ENCODE assay signal across 9 mouse cellular contexts in genomic region chr15:79192450-79192849, GRCm38 (mm10). TPM values are rescaled to one million over a fixed set of nuclear protein-coding genes. Genes with fewer than 3 reads are reported as not detected.
DNase-seq lines count a peak whose midpoint lies in the region; ATAC-seq and TF ChIP-seq lines count a peak whose summit lies in the region.
"Had no signal": no experiment of that assay in that cellular context is flagged by ENCODE, and none has a peak within 500 bp of the region (broad histone marks: within the 10 kb centered on the region; RNA-seq: fewer than 3 reads in every experiment).

No protein-coding gene starts in this region.

- TF ChIP-seq EP300 in heart, postnatal 0 days (IDR thresholded peaks at IDR 0.05; ENCODE audit: low read depth): no peak
- TF ChIP-seq EP300 in liver, postnatal 0 days (IDR thresholded peaks at IDR 0.05; ENCODE audit: low read depth): no peak

- peak overlapping the region; percentile 69 for H3K27ac ChIP-seq in heart, postnatal 0 days (ENCODE audit: low read depth)
- H3K27ac ChIP-seq in heart, embryonic 12.5 days (ENCODE audit: poor library complexity, severe bottlenecking): no peak overlapping the region
- H3K27ac ChIP-seq in forebrain, postnatal 0 days (ENCODE audit: low read depth, low read length): peak overlapping the region; percentile 86
- peak overlapping the region; percentile 86 for H3K27ac ChIP-seq in midbrain, embryonic 15.5 days
- H3K27ac ChIP-seq in liver, postnatal 0 days (ENCODE audit: low read depth): no peak overlapping the region

- no peaks in the 10 kb centered on the region for H3K36me3 ChIP-seq in heart, postnatal 0 days (replicated peaks; ENCODE audit: control insufficient read depth, insufficient read depth, low read length)
- no peaks in the 10 kb centered on the region for H3K36me3 ChIP-seq in heart, embryonic 12.5 days
- H3K36me3 ChIP-seq in forebrain, postnatal 0 days (ENCODE audit: insufficient read depth): no peaks in the 10 kb centered on the region
- no peaks in the 10 kb centered on the region for H3K36me3 ChIP-seq in midbrain, embryonic 15.5 days (replicated peaks)
- no peaks in the 10 kb centered on the region for H3K36me3 ChIP-seq in liver, postnatal 0 days (replicated peaks; ENCODE audit: insufficient read depth, low read length)

- peak overlapping the region; percentile 30; the same call in 1 of the 2 replicates for H3K4me2 ChIP-seq in heart, postnatal 0 days (ENCODE audit: low read depth, low read length)
- no peak overlapping the region for H3K4me2 ChIP-seq in heart, embryonic 12.5 days
- H3K4me2 ChIP-seq in forebrain, postnatal 0 days (ENCODE audit: low read depth): peak overlapping the region; percentile 40
- H3K4me2 ChIP-seq in midbrain, embryonic 15.5 days: peak overlapping the region; percentile 34
- H3K4me2 ChIP-seq in liver, postnatal 0 days (ENCODE audit: low read depth, low read length): no peak overlapping the region

- no peak for TF ChIP-seq CTCF in heart, postnatal 0 days (IDR thresholded peaks at IDR 0.05; ENCODE audit: low read depth)
- TF ChIP-seq CTCF in brain, embryonic 14.5 days (IDR thresholded peaks at IDR 0.05; ENCODE audit: borderline replicate concordance, extremely low read depth, insufficient read depth, insufficient read length): no peak
- TF ChIP-seq CTCF in forebrain, postnatal 0 days (IDR thresholded peaks at IDR 0.05; ENCODE audit: low read depth): 0 out of 2 replicates have a peak, but pooled peaks have one; percentile 12
- no peak for TF ChIP-seq CTCF in liver, postnatal 0 days (IDR thresholded peaks at IDR 0.05; ENCODE audit: low read depth)

- no peak overlapping the region for H3K4me3 ChIP-seq in heart, postnatal 0 days (ENCODE audit: low read depth, low read length)
- no peak overlapping the region for H3K4me3 ChIP-seq in heart, embryonic 12.5 days
- no peak overlapping the region for H3K4me3 ChIP-seq in forebrain, postnatal 0 days (ENCODE audit: low read depth, low read length)
- H3K4me3 ChIP-seq in midbrain, embryonic 15.5 days: no peak overlapping the region
- no peak overlapping the region for H3K4me3 ChIP-seq in liver, postnatal 0 days (ENCODE audit: low read depth, low read length)

- H3K9me3 ChIP-seq in heart, postnatal 0 days (replicated peaks; ENCODE audit: control insufficient read depth, low read length): no peaks in the 10 kb centered on the region
- H3K9me3 ChIP-seq in heart, embryonic 12.5 days (replicated peaks): 0 out of 2 replicates have a peak, but pooled peaks cover 3% of the 10 kb centered on the region
- H3K9me3 ChIP-seq in forebrain, postnatal 0 days (ENCODE audit: low read length): no peaks in the 10 kb centered on the region
- H3K9me3 ChIP-seq in midbrain, embryonic 15.5 days: no peaks in the 10 kb centered on the region
- H3K9me3 ChIP-seq in liver, postnatal 0 days (ENCODE audit: low read length): no peaks in the 10 kb centered on the region

- peaks cover 10% of the 10 kb centered on the region; the same call in 1 of the 2 replicates for H3K4me1 ChIP-seq in heart, postnatal 0 days (ENCODE audit: control insufficient read depth, insufficient read depth)
- H3K4me1 ChIP-seq in heart, embryonic 12.5 days (replicated peaks): peaks cover 39% of the 10 kb centered on the region
- peaks cover 13% of the 10 kb centered on the region for H3K4me1 ChIP-seq in forebrain, postnatal 0 days (ENCODE audit: insufficient read depth)
- H3K4me1 ChIP-seq in midbrain, embryonic 15.5 days: peaks cover 14% of the 10 kb centered on the region
- H3K4me1 ChIP-seq in liver, postnatal 0 days (ENCODE audit: insufficient read depth): peaks cover 13% of the 10 kb centered on the region; the same call in 1 of the 2 replicates

- TF ChIP-seq POLR2A in brain, embryonic 14.5 days (IDR thresholded peaks at IDR 0.05; ENCODE audit: borderline replicate concordance, extremely low read depth, insufficient read depth, insufficient read length, poor library complexity, severe bottlenecking): no peak

- H3K27me3 ChIP-seq in heart, postnatal 0 days (ENCODE audit: control insufficient read depth, insufficient read depth, low read length): no peaks in the 10 kb centered on the region
- H3K27me3 ChIP-seq in heart, embryonic 12.5 days (replicated peaks): no peaks in the 10 kb centered on the region
- H3K27me3 ChIP-seq in forebrain, postnatal 0 days (ENCODE audit: insufficient read depth, low read length): no peaks in the 10 kb centered on the region
- H3K27me3 ChIP-seq in midbrain, embryonic 15.5 days (replicated peaks): no peaks in the 10 kb centered on the region
- H3K27me3 ChIP-seq in liver, postnatal 0 days (ENCODE audit: insufficient read depth, low read length): no peaks in the 10 kb centered on the region

- 84% methylated on average over 6 of the region's 6 CpGs for WGBS in heart, postnatal 0 days
- WGBS in heart, embryonic 12.5 days: 87% methylated on average over 6 of the region's 6 CpGs
- WGBS in forebrain, postnatal 0 days: 56% methylated on average over 6 of the region's 6 CpGs
- WGBS in midbrain, embryonic 15.5 days: 58% methylated on average over 6 of the region's 6 CpGs
- 88% methylated on average over 6 of the region's 6 CpGs for WGBS in liver, postnatal 0 days (ENCODE audit: insufficient replicate concordance)

- DNase-seq in heart, postnatal 0 days (ENCODE audit: low spot score): no peak
- peak; percentile 44 for DNase-seq in brain, embryonic 14.5 days (ENCODE audit: low read depth)
- no peak for DNase-seq in forebrain, postnatal 0 days
- no peak for DNase-seq in liver, postnatal 0 days
- no peak for DNase-seq in adrenal gland, postnatal 36 days
- DNase-seq in c-Kit-positive CD71-positive TER-119-positive erythroid progenitor cells, embryonic 14.5 days (ENCODE audit: low spot score): no peak

- ATAC-seq in heart, postnatal 0 days (ENCODE audit: insufficient read depth, low read depth): no peak
- no peak for ATAC-seq in heart, embryonic 12.5 days (ENCODE audit: insufficient number of reproducible peaks, low FRiP score)
- peak; percentile 13 for ATAC-seq in forebrain, postnatal 0 days
- ATAC-seq in midbrain, embryonic 15.5 days (replicated peaks): peak; percentile 41; the same call in 1 of the 2 replicates
- ATAC-seq in liver, postnatal 0 days: no peak
- ATAC-seq: CD4-positive, CD25-positive, alpha-beta regulatory T cell, adult 4 months had no signal

- H3K9ac ChIP-seq in heart, postnatal 0 days (replicated peaks; ENCODE audit: low read depth, low read length): no peak overlapping the region
- H3K9ac ChIP-seq in heart, embryonic 12.5 days: no peak overlapping the region
- no peak overlapping the region for H3K9ac ChIP-seq in forebrain, postnatal 0 days
- no peak overlapping the region for H3K9ac ChIP-seq in midbrain, embryonic 15.5 days
- no peak overlapping the region for H3K9ac ChIP-seq in liver, postnatal 0 days (replicated peaks)

RNA-seq across cellular contexts. Expression of gene Sox10, which starts 27.4 kb away (rescaled TPM):
- 0.31 and 0.53 TPM in 2 replicates for total RNA-seq in heart, postnatal 0 days (2014; rRNA removed; ENCODE audit: low replicate concordance)
- polyA plus RNA-seq in heart, postnatal 0 days (2015; fragmentation: Nextera tagmentation; extraction: Ambion mirVana): 0.12 and 0.34 TPM in 2 replicates
- polyA plus RNA-seq in heart, embryonic 12.5 days (2016; fragmentation: Nextera tagmentation; extraction: Ambion mirVana): 0.28 and 0.44 TPM in 2 replicates
- 5.6 and 11.3 TPM in 2 replicates for polyA plus RNA-seq in brain, embryonic 14.5 days (2012; rRNA removed)
- total RNA-seq in forebrain, postnatal 0 days (2014; rRNA removed): 7.4 and 8.3 TPM in 2 replicates
- polyA plus RNA-seq in forebrain, postnatal 0 days (2015; fragmentation: Nextera tagmentation; extraction: Ambion mirVana): 4.8 and 6.3 TPM in 2 replicates
- polyA plus RNA-seq in midbrain, embryonic 15.5 days (2015; fragmentation: Nextera tagmentation; extraction: Ambion mirVana): 2.9 TPM in 2 replicates
- 0.07 and 0.08 TPM in 2 replicates for polyA plus RNA-seq in liver, postnatal 0 days (2015; fragmentation: Nextera tagmentation; extraction: Ambion mirVana)
- 1 to 10 TPM; 1.3 to 1.8 TPM for total RNA-seq in adrenal gland, postnatal 36 days (2021)
- polyA plus RNA-seq: CD4-positive, CD25-positive, alpha-beta regulatory T cell, adult 4 months had no signal

RNA-seq across cellular contexts. Expression of gene Pick1, which starts 36.5 kb away (rescaled TPM):
- total RNA-seq in heart, postnatal 0 days (2014; rRNA removed; ENCODE audit: low replicate concordance): 23.8 and 27.2 TPM in 2 replicates
- 26.9 and 29.8 TPM in 2 replicates for polyA plus RNA-seq in heart, postnatal 0 days (2015; fragmentation: Nextera tagmentation; extraction: Ambion mirVana)
- 33.8 and 37.6 TPM in 2 replicates for polyA plus RNA-seq in heart, embryonic 12.5 days (2016; fragmentation: Nextera tagmentation; extraction: Ambion mirVana)
- polyA plus RNA-seq in brain, embryonic 14.5 days (2012; rRNA removed): 102 and 109 TPM in 2 replicates
- total RNA-seq in forebrain, postnatal 0 days (2014; rRNA removed): 76.2 and 84.7 TPM in 2 replicates
- polyA plus RNA-seq in forebrain, postnatal 0 days (2015; fragmentation: Nextera tagmentation; extraction: Ambion mirVana): 60.9 and 72.7 TPM in 2 replicates
- polyA plus RNA-seq in midbrain, embryonic 15.5 days (2015; fragmentation: Nextera tagmentation; extraction: Ambion mirVana): 105 and 108 TPM in 2 replicates
- polyA plus RNA-seq in liver, postnatal 0 days (2015; fragmentation: Nextera tagmentation; extraction: Ambion mirVana): 11.5 and 12.2 TPM in 2 replicates
- total RNA-seq in adrenal gland, postnatal 36 days (2021): 10 to 100 TPM; 17.7 to 18.1 TPM

RNA-seq across cellular contexts. Expression of gene Gm49486, which starts 36.7 kb away (rescaled TPM):
- total RNA-seq in heart, postnatal 0 days (2014; rRNA removed; ENCODE audit: low replicate concordance): 0.12 and 0.80 TPM in 2 replicates
- 0.74 and 1.0 TPM in 2 replicates for polyA plus RNA-seq in heart, postnatal 0 days (2015; fragmentation: Nextera tagmentation; extraction: Ambion mirVana)
- polyA plus RNA-seq in heart, embryonic 12.5 days (2016; fragmentation: Nextera tagmentation; extraction: Ambion mirVana): 0.49 and 1.0 TPM in 2 replicates
- 1.9 and 2.5 TPM in 2 replicates for polyA plus RNA-seq in brain, embryonic 14.5 days (2012; rRNA removed)
- 2.8 and 4.4 TPM in 2 replicates for total RNA-seq in forebrain, postnatal 0 days (2014; rRNA removed)
- 1.1 and 1.2 TPM in 2 replicates for polyA plus RNA-seq in forebrain, postnatal 0 days (2015; fragmentation: Nextera tagmentation; extraction: Ambion mirVana)
- polyA plus RNA-seq in midbrain, embryonic 15.5 days (2015; fragmentation: Nextera tagmentation; extraction: Ambion mirVana): 0.78 and 1.6 TPM in 2 replicates
- polyA plus RNA-seq in liver, postnatal 0 days (2015; fragmentation: Nextera tagmentation; extraction: Ambion mirVana): 0.08 TPM in 2 replicates
- total RNA-seq in adrenal gland, postnatal 36 days (2021): under 1 TPM in 1 of 2 experiments, not detected in 1; 0.13 TPM

RNA-seq across cellular contexts. Expression of gene 1700088E04Rik, which starts 51.4 kb away (rescaled TPM):
- total RNA-seq in heart, postnatal 0 days (2014; rRNA removed; ENCODE audit: low replicate concordance): 2.2 TPM in 1 of 2 replicates, not detected in the other
- 8.8 and 10.7 TPM in 2 replicates for polyA plus RNA-seq in heart, postnatal 0 days (2015; fragmentation: Nextera tagmentation; extraction: Ambion mirVana)
- polyA plus RNA-seq in heart, embryonic 12.5 days (2016; fragmentation: Nextera tagmentation; extraction: Ambion mirVana): 6.3 and 6.6 TPM in 2 replicates
- 14.4 and 15.9 TPM in 2 replicates for polyA plus RNA-seq in brain, embryonic 14.5 days (2012; rRNA removed)
- total RNA-seq in forebrain, postnatal 0 days (2014; rRNA removed): 11.8 and 15.2 TPM in 2 replicates
- 19.3 and 23.7 TPM in 2 replicates for polyA plus RNA-seq in forebrain, postnatal 0 days (2015; fragmentation: Nextera tagmentation; extraction: Ambion mirVana)
- polyA plus RNA-seq in midbrain, embryonic 15.5 days (2015; fragmentation: Nextera tagmentation; extraction: Ambion mirVana): 15.1 and 19.1 TPM in 2 replicates
- 0.72 and 1.2 TPM in 2 replicates for polyA plus RNA-seq in liver, postnatal 0 days (2015; fragmentation: Nextera tagmentation; extraction: Ambion mirVana)
- 1 to 10 TPM; 5.5 to 7.3 TPM for total RNA-seq in adrenal gland, postnatal 36 days (2021)

RNA-seq across cellular contexts. Expression of gene Polr2f, which starts 51.6 kb away (rescaled TPM):
- 50.2 and 84.8 TPM in 2 replicates for total RNA-seq in heart, postnatal 0 days (2014; rRNA removed; ENCODE audit: low replicate concordance)
- 271 and 286 TPM in 2 replicates for polyA plus RNA-seq in heart, postnatal 0 days (2015; fragmentation: Nextera tagmentation; extraction: Ambion mirVana)
- polyA plus RNA-seq in heart, embryonic 12.5 days (2016; fragmentation: Nextera tagmentation; extraction: Ambion mirVana): 265 and 289 TPM in 2 replicates
- 143 and 166 TPM in 2 replicates for polyA plus RNA-seq in brain, embryonic 14.5 days (2012; rRNA removed)
- total RNA-seq in forebrain, postnatal 0 days (2014; rRNA removed): 48.6 and 111 TPM in 2 replicates
- polyA plus RNA-seq in forebrain, postnatal 0 days (2015; fragmentation: Nextera tagmentation; extraction: Ambion mirVana): 362 and 414 TPM in 2 replicates
- 229 and 243 TPM in 2 replicates for polyA plus RNA-seq in midbrain, embryonic 15.5 days (2015; fragmentation: Nextera tagmentation; extraction: Ambion mirVana)
- 129 and 130 TPM in 2 replicates for polyA plus RNA-seq in liver, postnatal 0 days (2015; fragmentation: Nextera tagmentation; extraction: Ambion mirVana)
- 100 to 1,000 TPM; 137 to 143 TPM for total RNA-seq in adrenal gland, postnatal 36 days (2021)

Comparison
In these comparisons a context has a peak if more than half of its experiments do, and no peak if none do; other contexts are left out.
1. H3K27ac ChIP-seq: peak in heart, postnatal 0 days (single experiment), forebrain, postnatal 0 days (single experiment) and midbrain, embryonic 15.5 days (single experiment); none in heart, embryonic 12.5 days (single experiment) and liver, postnatal 0 days (single experiment).
2. H3K4me2 ChIP-seq: peak in heart, postnatal 0 days (single experiment), forebrain, postnatal 0 days (single experiment) and midbrain, embryonic 15.5 days (single experiment); none in heart, embryonic 12.5 days (single experiment) and liver, postnatal 0 days (single experiment).
3. ATAC-seq: peak in forebrain, postnatal 0 days (single experiment) and midbrain, embryonic 15.5 days (single experiment); none in heart, postnatal 0 days (single experiment), heart, embryonic 12.5 days (single experiment) and liver, postnatal 0 days (single experiment).